Mouse (Mus musculus): ENCODE results near the gene Muc5ac.

- TF ChIP-seq CTCF (conservative IDR thresholded peaks at IDR 0.05; ENCODE audit: low read length) (no peak), NANOG (IDR thresholded peaks at IDR 0.05; ENCODE audit: borderline replicate concordance, low read length) (no peak), POU5F1 (IDR thresholded peaks at IDR 0.05; ENCODE audit: borderline replicate concordance, low read length) (no peak)
These were observed 50.0 kb downstream of the Muc5ac start, which contains the start of gene Muc5b for GRCm38 (mm10) chr7:141838779-141839178.
